Comparison of ENCODE assay signal across 19 mouse cellular contexts in the genomic region with DNA sequence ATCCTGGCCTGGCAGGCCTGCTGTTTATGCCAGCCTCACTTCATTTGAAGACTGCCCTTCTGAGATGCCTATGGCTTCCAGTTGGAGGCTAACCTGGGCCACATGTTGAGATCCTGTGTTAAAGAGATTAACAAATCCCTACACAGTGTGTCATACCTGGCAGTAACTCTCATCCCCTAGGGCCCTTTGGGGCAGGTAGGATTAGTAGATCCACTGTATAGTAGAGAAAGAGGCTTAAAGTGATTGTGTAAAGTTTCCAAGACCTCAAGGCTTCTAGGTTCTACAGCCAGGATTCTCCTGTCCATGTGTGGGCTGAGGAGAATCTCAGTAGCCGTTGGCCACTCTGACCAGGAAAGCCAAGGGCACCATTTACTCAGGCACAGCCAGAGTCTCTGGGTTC.
DNase-seq lines count a peak whose midpoint lies in the region; ATAC-seq lines count a peak whose summit lies in the region.
"Had no signal": no experiment of that assay in that cellular context is flagged by ENCODE, and none has a peak within 500 bp of the region (broad histone marks: within the 10 kb centered on the region; RNA-seq: fewer than 3 reads in every experiment).

No protein-coding gene starts in this region.

- H3K4me1 ChIP-seq in forebrain, embryonic 11.5 days (replicated peaks; ENCODE audit: control insufficient read depth, insufficient read depth, low read length): no peaks in the 10 kb centered on the region
- H3K4me1 ChIP-seq in forebrain, embryonic 15.5 days: no peaks in the 10 kb centered on the region

- H3K27ac ChIP-seq in forebrain, embryonic 11.5 days (ENCODE audit: low read depth, low read length): no peak overlapping the region
- no peak overlapping the region for H3K27ac ChIP-seq in forebrain, embryonic 15.5 days (replicated peaks)

- no peak for ATAC-seq in forebrain, embryonic 11.5 days (replicated peaks; ENCODE audit: low FRiP score)
- ATAC-seq in forebrain, embryonic 15.5 days (replicated peaks): no peak
- ATAC-seq in frontal cortex, adult (ENCODE audit: low TSS enrichment): no peak
- ATAC-seq: Patski had no signal

- DNase-seq in forebrain, embryonic 11.5 days (ENCODE audit: low spot score): peak; percentile 4
- DNase-seq in fat pad, adult 2 months (ENCODE audit: extremely low read depth, low read depth, low spot score): peak; percentile 82
- DNase-seq in gonadal fat pad, adult 2 months (ENCODE audit: low read depth): peak; percentile 79
- DNase-seq in gastrocnemius, postnatal 4 days (ENCODE audit: low spot score in 2 of 2): no peak
- DNase-seq: adrenal gland, adult 2 months; adrenal gland, adult 8-10 months; adrenal gland, postnatal 10 days; adrenal gland, postnatal 14 days; adrenal gland, postnatal 25 days; adrenal gland, postnatal 36 days; B cell, adult 2 months; cerebellum, adult 11 months; cerebellum, adult 11-12 months; cerebellum, adult 18-20 months had no signal

- H3K9ac ChIP-seq in forebrain, embryonic 11.5 days (ENCODE audit: low read length): no peak overlapping the region
- H3K9ac ChIP-seq in forebrain, embryonic 15.5 days (replicated peaks): no peak overlapping the region

- H3K27me3 ChIP-seq in forebrain, embryonic 11.5 days (ENCODE audit: control insufficient read depth, insufficient read depth, low read length): no peaks in the 10 kb centered on the region
- no peaks in the 10 kb centered on the region for H3K27me3 ChIP-seq in forebrain, embryonic 15.5 days
- H3K27me3 ChIP-seq: CH12.LX, Patski had no signal

- H3K36me3 ChIP-seq in forebrain, embryonic 11.5 days (ENCODE audit: control insufficient read depth, insufficient read depth, low read length): no peaks in the 10 kb centered on the region
- H3K36me3 ChIP-seq in forebrain, embryonic 15.5 days: no peaks in the 10 kb centered on the region
- H3K36me3 ChIP-seq: G1E had no signal

- no peak overlapping the region for H3K4me2 ChIP-seq in forebrain, embryonic 11.5 days (ENCODE audit: low read depth, low read length, severe bottlenecking)
- H3K4me2 ChIP-seq in forebrain, embryonic 15.5 days (replicated peaks): no peak overlapping the region

- 80% methylated on average over 1 of the region's 1 CpGs for WGBS in forebrain, embryonic 11.5 days
- WGBS in forebrain, embryonic 15.5 days: 97% methylated on average over 1 of the region's 1 CpGs

- no peaks in the 10 kb centered on the region for H3K9me3 ChIP-seq in forebrain, embryonic 11.5 days (ENCODE audit: control insufficient read depth, low read length)
- no peaks in the 10 kb centered on the region for H3K9me3 ChIP-seq in forebrain, embryonic 15.5 days

- H3K4me3 ChIP-seq in forebrain, embryonic 11.5 days (ENCODE audit: low read depth, low read length): no peak overlapping the region
- H3K4me3 ChIP-seq in forebrain, embryonic 15.5 days: no peak overlapping the region

Comparison
In these comparisons a context has a peak if more than half of its experiments do, and no peak if none do; other contexts are left out.
1. DNase-seq: peak in forebrain, embryonic 11.5 days (single experiment), fat pad, adult 2 months (single experiment) and gonadal fat pad, adult 2 months (single experiment); none in gastrocnemius, postnatal 4 days (0 of 2).